Mouse (Mus musculus): ENCODE results near the gene Olfr395. TPM values are rescaled to one million over a fixed set of nuclear protein-coding genes. Genes with fewer than 3 reads are reported as not detected.

Gene Olfr395
- not detected in 2 replicates for polyA plus RNA-seq (2012; rRNA removed; ENCODE audit: low replicate concordance)

DNA sequence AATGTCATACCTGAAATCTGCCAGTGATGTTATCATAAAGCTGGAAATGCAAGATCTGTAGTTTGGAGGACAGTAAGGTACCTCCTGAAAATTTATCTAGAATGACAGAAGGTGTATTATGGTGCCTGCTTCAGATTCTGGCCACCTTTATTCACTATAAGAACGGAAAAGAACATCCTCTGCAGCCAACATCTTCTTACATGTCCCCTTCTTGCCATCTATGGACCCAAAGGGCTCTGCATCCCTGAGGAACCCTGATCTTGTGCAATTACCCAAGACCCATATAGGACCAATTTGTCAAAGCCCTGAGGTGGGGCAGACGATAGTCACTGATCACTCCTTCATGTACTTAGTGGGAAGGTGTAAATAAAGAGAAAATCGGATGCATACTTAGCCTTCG is at the start of gene Olfr395:
Gene Olfr395, minus strand, starts transcription at position 101 of the 400 bp plus-strand sequence.

DNA sequence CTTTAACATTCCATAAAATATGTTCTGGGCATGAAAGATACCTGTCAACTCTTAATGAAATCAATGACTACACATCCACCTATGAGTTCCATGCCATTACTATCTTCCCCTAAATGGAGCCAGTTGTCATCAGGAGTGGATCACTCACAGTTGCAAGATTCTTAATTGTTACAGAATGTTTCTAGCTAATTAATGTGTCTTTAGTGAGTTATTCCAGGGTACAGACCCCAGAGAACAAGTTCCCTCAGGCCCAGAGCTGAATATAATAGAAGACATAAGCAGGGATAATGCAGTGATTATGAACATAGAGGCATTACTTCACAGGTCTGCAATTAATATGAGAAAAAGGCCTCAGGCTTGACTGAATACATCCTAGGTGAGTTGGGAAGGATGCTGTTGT is 27.3 kb upstream of the Olfr395 start, which contains the start of gene Olfr23:
Gene Olfr23, plus strand, starts transcription at position 301 of the 400 bp plus-strand sequence.

DNA sequence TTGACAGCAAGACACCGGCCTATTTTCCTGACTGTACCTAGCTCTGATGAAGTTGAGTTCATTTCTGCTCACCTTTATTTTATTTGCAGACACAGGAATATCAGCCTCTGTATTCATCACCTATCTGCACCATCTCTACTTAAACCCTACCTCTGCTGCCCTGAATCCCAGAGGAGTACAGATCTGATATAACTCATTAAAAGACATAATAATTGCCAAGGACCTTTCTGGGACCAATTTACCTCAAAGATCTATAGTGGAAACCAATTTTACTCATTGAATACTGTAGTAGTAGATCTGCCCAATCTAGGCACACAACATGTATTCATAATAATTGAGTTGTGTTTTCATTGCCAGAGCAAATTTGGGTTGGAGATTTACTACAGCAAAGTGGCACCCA is 18.4 kb downstream of the Olfr395 start, which contains the start of gene Olfr394:
Gene Olfr394, minus strand, starts transcription at position 101 of the 400 bp plus-strand sequence.

Other genes with a start within 250 kb of the Olfr395 start
- gene Zfp735, start 220.5 kb downstream of the Olfr395 start, polyA plus RNA-seq (2012; rRNA removed; ENCODE audit: low replicate concordance) = not detected in 2 replicates
- gene Olfr389, start 128.6 kb downstream of the Olfr395 start, polyA plus RNA-seq (2012; rRNA removed; ENCODE audit: low replicate concordance) = not detected in 2 replicates
- not detected in 2 replicates for gene Olfr390, start 126.3 kb downstream of the Olfr395 start, polyA plus RNA-seq (2012; rRNA removed; ENCODE audit: low replicate concordance)
- not detected in 2 replicates for gene Olfr391-ps, start 106.2 kb downstream of the Olfr395 start, polyA plus RNA-seq (2012; rRNA removed; ENCODE audit: low replicate concordance)
- not detected in 2 replicates for gene Olfr392, start 92.2 kb downstream of the Olfr395 start, polyA plus RNA-seq (2012; rRNA removed; ENCODE audit: low replicate concordance)
- not detected in 2 replicates for gene Olfr393, start 57.8 kb downstream of the Olfr395 start, polyA plus RNA-seq (2012; rRNA removed; ENCODE audit: low replicate concordance)
- gene Olfr394, start 18.5 kb downstream of the Olfr395 start, polyA plus RNA-seq (2012; rRNA removed; ENCODE audit: low replicate concordance) = not detected in 2 replicates
- gene Olfr23, start 27.4 kb upstream of the Olfr395 start, polyA plus RNA-seq (2012; rRNA removed; ENCODE audit: low replicate concordance) = not detected in 2 replicates
- not detected in 2 replicates for gene Olfr397, start 51.5 kb upstream of the Olfr395 start, polyA plus RNA-seq (2012; rRNA removed; ENCODE audit: low replicate concordance)
- gene Olfr398, start 81.1 kb upstream of the Olfr395 start, polyA plus RNA-seq (2012; rRNA removed; ENCODE audit: low replicate concordance) = not detected in 2 replicates
- not detected in 2 replicates for gene Olfr139, start 147.3 kb upstream of the Olfr395 start, polyA plus RNA-seq (2012; rRNA removed; ENCODE audit: low replicate concordance)
- gene Olfr399, start 147.3 kb upstream of the Olfr395 start, polyA plus RNA-seq (2012; rRNA removed; ENCODE audit: low replicate concordance) = not detected in 2 replicates
- not detected in 2 replicates for gene Zfp616, start 160.7 kb upstream of the Olfr395 start, polyA plus RNA-seq (2012; rRNA removed; ENCODE audit: low replicate concordance)
- gene Olfr401, start 204.4 kb upstream of the Olfr395 start, polyA plus RNA-seq (2012; rRNA removed; ENCODE audit: low replicate concordance) = not detected in 2 replicates
- not detected in 2 replicates for gene Olfr402, start 244.2 kb upstream of the Olfr395 start, polyA plus RNA-seq (2012; rRNA removed; ENCODE audit: low replicate concordance)